Mouse (Mus musculus): ENCODE measurements around the gene Mpnd.
A peak's percentile ranks its signal among the peaks of the same experiment; 100 is the strongest.

The Mpnd gene

DNA sequence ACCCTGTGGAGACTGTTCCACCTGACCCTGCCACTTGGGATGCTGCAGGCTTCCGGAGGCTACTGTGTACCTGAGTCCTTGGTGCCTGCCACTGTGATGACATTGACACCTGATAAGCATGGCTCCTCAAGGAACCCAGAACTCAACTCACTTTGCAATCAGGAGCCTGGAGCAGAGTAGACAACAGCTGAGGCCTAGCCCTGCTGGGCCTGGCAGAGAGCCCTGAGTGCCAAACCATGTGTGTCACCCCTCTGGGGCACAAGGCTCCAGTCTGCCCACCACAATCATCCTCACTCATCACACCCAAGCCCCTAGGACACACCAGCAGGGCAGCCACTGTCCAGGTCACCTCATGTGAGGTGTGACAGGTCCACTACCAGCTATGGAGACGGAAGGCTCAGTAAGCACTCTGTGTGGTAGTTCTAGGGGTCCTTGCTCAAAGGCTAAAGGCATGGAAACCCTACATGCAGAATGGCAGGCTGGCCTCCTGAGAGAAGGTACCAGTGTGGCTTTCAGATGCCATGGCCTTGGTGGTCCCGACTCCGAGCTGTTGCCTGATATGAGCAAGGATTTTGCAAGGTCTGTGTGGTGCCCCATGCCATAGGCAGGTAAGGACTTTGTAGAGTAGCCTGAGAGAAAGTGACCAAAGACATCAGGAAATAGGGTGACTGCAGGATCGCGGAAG lies 15.0 kb downstream of the Mpnd start:
- DNase-seq (ENCODE audit: low spot score), result no peak

- DNase-seq (ENCODE audit: low spot score), result no peak
These were observed 15.8 kb downstream of the Mpnd start for GRCm38 (mm10) chr17:56021161-56021910.

DNA sequence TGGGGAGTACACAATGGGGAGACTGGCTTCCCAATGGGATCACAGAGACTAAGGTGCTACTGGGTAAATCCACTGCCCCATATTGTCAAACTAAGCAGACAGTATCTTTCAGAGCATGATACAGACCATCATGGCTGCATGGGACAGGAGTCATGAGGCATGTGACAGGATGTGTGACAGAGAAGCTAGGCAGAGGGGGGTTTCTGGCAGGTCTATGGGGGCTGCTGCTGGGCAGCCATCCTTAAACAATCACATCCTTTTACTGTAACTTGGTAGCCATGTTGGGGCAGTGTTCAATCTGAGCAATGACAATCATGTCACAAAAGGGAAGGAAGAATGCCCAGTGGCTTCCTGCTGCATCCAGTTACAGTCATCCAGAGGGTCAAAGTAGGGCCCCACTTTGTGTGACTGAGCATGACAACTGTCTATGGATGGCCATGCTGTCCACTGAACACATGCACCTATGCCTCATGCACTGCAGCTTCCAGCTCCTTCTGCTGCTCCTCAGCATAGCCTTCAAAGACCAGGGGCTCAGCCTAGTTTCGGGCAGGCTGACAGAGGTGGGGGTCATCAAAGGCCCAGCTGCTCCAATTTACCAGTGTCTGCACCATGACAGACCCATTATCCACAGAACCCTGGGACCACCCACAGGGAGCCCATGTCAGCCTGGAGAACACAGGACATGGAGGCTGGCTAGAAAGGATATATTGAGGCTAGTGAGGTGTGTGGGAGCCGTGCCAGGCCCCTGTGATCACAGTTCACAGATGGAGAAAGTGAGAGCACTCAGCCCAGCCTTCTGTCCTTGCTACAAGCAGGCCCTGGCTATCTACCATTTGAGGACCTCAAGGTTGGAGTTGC lies 16.8 kb downstream of the Mpnd start:
- DNase-seq (ENCODE audit: low spot score), result no peak

- DNase-seq (ENCODE audit: low spot score), result no peak
These were observed 17.4 kb downstream of the Mpnd start for GRCm38 (mm10) chr17:56022989-56023290.

- DNase-seq (ENCODE audit: low spot score), result no peak
These were observed 17.9 kb downstream of the Mpnd start for GRCm38 (mm10) chr17:56023386-56023785.

DNA sequence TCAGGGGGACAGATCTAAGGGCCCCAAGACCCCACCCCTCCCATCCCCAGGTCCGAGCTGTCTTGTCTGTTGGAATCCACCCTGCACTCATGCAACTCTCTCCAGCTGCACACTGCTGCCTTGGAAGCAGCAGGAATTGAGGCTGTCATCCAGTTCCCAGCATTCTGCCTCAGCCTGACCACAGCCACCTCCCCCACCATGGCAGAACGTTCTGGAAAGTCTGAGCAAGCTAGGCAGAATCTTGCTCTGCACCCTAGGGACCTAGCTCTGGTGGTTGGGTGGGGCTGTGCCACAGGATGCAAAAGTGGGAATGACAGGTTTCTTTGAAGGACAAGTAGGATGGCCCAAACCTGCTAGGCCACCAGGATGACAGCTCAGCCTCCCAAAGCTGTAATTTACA lies 19.0 kb downstream of the Mpnd start:
- DNase-seq (ENCODE audit: low spot score), result no peak

- no peak for DNase-seq (ENCODE audit: low spot score)
These were observed 19.4 kb downstream of the Mpnd start for GRCm38 (mm10) chr17:56024931-56025330.

DNA sequence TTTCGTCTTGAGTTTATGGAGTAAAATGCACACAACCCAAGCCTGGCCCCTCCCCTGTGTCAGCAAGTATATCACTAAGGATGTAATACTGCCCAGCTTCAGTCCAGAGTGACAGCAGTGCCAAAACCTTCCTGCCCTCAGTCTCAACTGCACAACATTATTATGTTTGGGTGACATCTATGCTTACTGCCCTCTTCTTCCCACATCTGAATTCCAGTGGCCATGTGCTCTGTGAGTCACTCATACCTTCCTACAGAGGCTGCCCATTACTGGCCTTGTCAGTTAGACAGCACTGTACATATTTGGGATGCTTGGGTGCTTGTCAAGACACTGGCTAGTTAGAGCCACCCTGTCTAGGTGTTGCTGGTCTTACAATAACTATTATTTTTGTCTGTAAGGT lies 20.8 kb downstream of the Mpnd start:
- DNase-seq (ENCODE audit: low spot score), result no peak

GRCm38 (mm10) chr17:56026881-56027280 lies 21.4 kb downstream of the Mpnd start:
- no peak for DNase-seq (ENCODE audit: low spot score)

DNA sequence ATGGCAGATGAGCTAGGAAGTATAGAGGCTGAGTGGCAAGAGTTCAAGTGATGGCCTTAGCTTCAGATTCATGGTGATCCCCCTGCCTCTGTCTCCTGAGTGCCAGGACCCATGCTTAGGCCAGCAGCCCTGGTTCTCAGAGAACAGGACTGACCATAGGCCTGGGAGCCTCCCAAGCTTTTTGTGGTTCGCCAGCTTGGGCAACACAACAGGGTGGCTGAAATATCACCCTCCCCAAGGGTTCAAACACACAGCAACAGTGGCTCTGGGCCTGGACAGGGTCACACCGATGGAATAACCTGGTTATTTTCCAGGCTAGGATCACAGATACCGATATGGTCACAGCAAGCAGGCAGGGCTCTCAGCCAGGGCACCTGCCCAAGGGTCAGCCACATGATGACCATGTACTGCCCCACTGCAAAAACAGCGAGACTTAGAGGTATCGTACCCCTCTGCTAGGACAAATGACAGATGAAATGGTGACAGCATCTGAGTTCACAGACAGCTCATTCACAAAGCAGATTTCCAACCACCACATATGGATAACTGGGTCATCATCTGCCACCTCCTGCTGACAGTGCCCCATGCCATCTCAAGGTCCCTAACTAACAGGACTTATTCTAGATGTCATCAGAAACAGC lies 22.4 kb downstream of the Mpnd start:
- DNase-seq (ENCODE audit: low spot score), result no peak

DNA sequence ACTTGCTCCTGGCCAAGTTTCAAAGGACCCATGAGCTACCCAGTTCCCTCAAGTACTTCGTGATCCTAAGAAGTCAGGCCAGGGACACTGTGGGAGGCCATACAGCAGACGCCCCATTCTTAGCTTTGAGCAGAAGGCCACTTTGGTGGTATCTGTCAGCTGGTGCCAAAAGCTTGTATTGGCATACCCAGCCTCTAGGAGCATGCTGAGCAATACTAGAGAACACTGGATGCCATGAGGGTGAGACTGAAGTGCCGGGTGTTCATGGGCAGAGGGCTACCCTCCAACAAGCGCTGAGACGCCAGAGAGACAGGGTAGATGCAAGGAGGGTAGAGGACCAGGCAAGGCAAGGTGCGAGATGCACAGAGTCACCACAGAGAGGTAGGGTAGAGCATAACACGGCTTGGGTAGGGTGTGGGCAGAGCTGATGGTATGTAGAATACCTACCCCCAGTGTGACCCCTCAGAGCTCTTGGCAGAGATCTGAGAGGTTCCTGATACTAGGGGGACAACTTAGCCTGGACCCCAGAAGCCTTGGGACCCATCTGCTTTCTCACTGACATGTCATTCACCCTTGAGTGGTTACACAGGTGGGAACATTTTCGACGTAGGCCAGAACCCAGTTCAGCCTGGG lies 24.8 kb downstream of the Mpnd start:
- DNase-seq (ENCODE audit: low spot score), result no peak

DNA sequence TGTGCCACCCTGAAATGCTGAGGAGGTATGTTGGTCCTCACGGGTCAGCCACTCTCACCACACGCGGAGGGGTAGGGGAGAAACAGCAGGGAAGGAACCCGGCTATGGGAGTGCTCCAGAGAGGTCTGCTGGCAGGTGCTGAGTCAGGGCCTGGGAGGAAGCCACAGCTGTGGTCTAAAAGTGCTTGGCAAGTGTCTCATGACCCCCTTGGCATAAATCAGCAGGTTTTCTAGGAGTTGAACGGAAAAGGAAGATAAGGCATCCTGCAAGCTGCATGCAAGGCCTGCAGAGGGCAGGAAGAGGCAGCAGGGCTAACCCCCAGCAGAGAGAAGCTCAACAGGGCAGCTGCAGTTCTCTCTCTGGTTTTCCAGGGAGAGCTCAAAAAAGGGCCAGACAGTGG lies 25.4 kb downstream of the Mpnd start:
- DNase-seq (ENCODE audit: low spot score), result no peak

DNA sequence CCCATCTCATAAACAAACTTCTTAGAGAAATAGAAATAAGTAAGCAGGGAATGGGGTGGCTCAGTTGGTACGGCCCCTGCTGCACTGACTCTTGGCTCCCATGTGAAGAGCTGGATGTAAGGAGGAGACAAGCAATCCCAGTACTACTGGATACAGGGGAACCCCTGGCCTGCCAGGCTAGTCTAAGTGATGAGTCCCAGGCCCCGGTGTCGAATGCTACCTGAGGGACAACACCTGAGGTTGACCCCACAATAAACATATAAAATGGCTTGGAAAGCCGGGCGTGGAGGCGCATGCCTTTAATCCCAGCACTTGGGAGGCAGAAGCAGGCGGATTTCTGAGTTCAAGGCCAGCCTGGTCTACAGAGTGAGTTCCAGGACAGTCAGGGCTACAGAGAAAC lies 25.9 kb downstream of the Mpnd start:
- DNase-seq (ENCODE audit: low spot score), result no peak

DNA sequence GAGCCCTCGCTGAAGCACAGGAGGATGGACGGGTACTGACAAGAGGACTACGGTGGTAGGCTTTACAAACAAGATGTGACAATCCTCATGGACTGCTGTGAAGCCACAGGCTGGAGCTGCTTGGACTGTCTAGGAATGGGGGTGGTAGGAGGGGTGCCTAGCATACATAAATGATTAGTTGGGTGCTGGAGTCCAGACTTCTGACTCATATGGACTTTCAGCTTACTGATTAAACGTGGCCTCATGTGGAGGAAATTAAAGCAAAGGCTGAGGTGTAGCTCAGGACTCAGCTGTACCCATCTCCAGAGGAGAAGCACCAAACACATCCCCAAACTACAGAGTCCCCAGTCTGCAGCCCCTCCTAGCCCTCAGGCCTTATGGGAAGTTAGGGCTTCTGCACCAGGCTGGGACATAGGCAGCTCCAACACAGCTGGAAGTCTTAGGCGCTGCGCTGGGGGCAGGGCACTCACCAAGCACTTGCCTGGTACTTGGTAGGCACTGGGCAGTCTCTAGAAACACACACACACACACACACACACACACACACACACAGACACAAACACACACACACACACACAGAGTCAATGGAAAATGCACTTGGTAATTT lies 26.7 kb downstream of the Mpnd start:
- no peak for DNase-seq (ENCODE audit: low spot score)

DNA sequence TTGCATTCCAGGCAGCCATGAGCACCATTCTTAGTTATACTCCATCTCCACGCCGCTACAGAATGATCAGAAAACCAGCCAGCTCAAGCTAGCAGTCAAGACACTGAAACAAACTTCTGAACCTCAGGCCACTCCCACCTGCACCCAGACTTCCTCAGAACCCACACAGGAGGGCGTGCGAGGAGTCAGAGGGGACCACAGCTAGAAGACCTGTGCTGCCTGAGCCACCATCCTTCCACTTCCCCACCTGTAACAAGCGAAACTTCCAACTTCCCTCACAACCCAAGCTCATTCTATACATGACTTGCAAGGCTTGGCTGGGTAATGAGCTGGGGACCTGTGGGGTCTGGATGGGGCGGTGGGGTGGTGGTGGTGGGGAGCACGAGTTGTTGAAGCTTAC lies 27.3 kb downstream of the Mpnd start:
- no peak for DNase-seq (ENCODE audit: low spot score)

DNA sequence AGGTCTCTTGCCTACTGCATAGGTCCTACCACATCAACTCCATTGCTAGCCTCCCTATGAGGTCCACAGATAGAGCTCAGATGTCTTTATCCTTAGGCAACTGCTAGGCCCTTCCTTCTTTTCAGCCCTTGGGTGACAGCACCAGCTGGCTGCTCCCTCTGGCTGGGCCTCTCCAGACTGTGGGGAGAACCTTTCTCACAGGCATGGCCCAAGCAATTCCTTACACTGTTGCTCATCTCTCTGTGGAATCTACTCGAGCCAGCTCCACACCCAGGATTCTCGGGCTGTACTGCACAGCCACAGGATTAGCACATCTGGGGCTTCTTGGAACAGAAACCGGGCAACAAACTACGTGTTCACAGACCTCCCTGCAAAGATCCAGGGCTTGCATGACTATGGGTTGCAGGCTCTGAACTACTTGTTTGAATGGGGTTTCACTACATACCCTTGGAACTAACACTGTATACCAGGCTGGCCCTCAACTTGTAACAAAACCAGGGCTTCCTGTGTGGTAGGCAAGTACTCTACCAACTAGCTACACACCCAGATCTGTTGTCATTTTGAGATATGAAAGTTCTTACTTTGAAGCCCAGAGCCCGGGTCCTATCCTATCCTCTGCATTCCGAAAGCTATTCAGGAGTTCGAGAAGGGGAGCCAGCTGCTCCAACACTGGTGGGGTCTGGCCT lies 28.7 kb downstream of the Mpnd start:
- no peak for DNase-seq (ENCODE audit: low spot score)

DNA sequence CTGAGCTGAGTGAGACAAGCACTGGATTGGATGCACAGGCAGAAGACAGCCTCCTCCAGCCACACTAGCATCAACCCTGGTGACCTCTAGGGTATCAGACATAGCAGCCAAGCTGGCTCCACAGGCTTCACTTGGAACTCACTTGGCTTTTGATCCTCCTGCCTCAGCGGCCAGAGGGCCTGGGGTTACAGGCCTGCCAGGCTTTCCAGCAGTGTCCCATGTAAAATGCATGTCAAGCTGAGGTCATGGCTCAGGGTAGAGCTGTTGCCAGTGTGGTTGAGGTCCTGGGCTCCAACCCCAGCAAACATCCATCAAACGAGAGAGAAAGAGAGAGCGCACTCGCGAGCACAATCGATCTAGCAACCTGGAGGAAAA lies 29.2 kb downstream of the Mpnd start:
- DNase-seq (ENCODE audit: low spot score), result no peak

GRCm38 (mm10) chr17:56035216-56035615 lies 29.7 kb downstream of the Mpnd start:
- no peak for DNase-seq (ENCODE audit: low spot score)

- DNase-seq (ENCODE audit: low spot score), result peak; percentile 100
These were observed 30.8 kb downstream of the Mpnd start, which contains the start of gene Sh3gl1 for GRCm38 (mm10) chr17:56036176-56036900. Gene Sh3gl1, minus strand, starts transcription at chr17:56036635.

DNA sequence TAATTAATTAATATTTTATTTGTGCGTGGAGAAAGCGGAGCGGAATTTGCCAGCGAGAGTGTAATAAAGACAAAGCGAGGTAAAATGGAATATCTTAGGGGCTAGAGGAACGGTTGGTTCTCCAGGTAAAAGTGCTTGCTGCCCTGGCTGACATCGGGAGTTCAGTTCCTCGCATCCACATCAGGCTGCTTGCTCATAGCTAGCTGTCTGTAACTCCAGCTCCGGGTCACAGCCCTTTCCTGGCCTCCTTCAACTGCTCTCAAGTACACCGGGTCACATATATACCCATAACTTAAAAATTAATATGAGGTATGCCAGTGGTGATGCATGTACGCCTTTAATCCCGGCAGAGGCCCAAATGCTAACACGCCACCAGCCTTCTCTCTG lies 31.4 kb downstream of the Mpnd start:
- no peak for DNase-seq (ENCODE audit: low spot score)
